Mouse (Mus musculus) liver, embryonic 14.5 days (tissue): ENCODE measurements at regions not wholly inside any gene's neighbourhood (a gene's known extent, or its start where the extent isn't known, plus 50 kb on each side); places are given as distances from the start of the nearest gene placed in this dataset.

Experiments
- CTCF ChIP-seq: IDR thresholded peaks from 2 replicates; pipeline ENCODE4 v1.5.1; 2016; ENCODE audit warnings: antibody characterized with exemption, low read depth, control low read depth
- EP300 ChIP-seq: IDR thresholded peaks from 2 replicates; pipeline ENCODE4 v1.6.1; 2016; ENCODE audit warnings: antibody characterized with exemption, low read depth

DNA sequence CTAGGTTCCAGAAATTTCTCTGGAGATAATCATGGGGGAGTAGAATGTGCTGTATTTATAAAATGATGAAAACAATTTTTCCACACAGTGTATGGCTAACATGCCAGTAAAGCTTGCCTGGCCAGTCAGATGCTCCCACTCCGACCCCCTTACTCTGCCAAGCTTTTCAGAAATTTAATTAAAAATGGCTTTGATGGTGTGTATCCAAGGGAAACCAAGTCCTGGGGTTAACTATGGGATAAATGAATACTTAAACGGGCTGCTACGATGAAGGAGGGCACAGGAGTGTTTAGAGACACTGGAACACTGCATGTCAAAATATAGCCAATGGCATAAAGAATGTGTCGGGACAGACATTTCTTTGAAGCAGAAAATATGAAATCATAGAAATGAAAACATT lies 108.7 kb downstream of the Kdr start:
- no peak for TF ChIP-seq CTCF
- TF ChIP-seq EP300, result no peak
